Mouse (Mus musculus) liver, adult (tissue): ENCODE measurements around the gene Osbpl8.

Experiments used
- GATA4 ChIP-seq: IDR thresholded peaks from 2 replicates; pipeline ENCODE4 v1.6.1; 2014; ENCODE audit warnings: mild to moderate bottlenecking, low read length; ENCODE audit not compliant: insufficient replicate concordance

Gene Osbpl8

DNA sequence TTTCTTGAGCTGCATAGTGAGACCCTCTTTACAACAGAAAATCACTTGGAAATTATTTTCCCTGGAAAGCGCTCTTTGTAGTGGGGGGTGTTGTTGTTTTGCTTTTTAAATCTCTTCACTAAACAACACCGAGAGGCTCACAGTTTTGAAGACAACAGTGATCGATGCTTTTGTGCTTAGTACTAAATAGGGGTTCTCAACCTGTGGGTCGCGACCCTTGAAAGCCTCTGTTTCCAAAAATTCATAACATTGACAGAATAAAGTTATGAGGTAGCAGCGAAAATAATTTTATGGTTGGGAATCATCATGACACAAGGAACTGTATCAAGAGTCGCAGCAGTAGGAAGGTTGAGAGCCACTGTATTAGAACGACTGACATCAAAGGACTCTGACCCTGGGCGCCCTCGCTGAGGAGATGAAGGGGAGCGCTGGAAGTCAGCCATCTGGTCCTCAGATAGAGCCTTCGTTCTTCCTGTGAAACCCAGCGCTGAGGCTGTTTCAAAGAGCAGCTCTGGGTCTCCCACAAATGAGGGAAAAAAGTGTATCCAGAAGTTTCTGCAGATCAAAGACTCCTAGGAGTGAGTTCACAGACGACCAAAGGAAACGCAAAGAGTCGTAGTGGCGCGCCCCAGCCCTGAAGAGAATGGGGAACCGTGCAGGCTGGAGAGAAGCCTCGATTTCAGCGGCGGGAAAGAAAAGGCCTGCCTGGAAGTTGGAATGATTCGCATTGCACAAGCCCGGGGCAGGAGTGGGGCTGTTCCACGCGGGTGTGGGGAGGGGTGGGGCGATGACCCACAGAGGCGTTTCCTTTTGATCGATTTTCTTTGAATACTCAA lies 171.2 kb downstream of the Osbpl8 start:
- no peak for TF ChIP-seq GATA4

DNA sequence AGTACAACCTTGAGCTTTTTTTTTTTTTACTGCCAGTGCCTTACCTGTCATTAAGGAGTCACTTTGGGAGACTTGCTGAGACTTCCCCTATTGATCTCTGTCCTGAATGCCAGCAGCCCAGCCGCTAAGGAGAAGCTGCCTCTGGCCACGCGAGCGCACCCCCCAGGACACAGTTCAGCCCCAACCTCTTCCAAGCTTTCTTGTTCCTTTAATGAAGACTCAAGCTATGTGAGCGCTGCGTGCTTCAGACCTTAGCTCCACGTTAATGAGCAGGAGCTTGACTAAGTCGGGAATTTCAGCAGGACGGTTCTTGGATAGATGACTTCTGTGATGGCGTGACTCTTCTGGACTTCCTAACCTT lies 171.8 kb downstream of the Osbpl8 start:
- no peak for TF ChIP-seq GATA4

DNA sequence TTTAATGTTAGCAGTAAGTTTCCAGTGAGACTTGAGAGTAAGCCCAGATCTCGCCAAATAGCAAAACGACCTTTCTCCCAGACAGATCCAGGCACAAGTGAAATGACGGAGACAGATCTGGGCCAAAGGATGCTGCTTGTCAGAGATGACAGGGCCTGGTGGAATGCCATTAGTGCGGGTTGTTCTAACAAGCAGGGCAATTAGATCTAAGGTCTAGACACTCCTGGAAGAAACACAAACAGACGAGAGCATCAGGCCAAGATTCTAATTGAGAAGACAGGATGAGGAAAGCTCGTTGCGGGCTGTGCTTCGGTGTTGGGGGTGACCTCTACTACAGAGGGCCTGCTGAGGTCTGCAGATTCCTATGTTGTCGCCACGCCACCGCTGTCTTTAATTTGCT lies 174.7 kb downstream of the Osbpl8 start:
- no peak for TF ChIP-seq GATA4

DNA sequence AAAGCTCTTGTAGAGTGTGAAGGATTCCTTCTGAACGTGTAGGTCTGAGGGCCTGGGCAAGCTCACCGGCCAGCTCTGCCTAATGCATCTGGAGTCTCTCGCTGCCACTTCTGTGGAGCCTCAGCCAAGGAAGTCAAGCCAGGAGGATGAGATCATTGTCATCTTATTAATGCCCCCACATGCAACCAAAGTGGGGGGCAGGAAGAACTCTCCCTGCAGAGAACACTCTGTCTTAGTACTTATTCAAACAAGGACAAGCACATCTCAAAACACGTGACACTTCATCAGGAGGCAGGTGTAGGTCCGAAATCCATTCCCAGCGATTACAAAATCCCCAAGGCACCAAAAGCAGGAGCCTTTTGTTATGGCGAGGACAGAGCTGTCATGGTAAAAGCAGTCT lies 177.2 kb downstream of the Osbpl8 start:
- TF ChIP-seq GATA4: no peak

DNA sequence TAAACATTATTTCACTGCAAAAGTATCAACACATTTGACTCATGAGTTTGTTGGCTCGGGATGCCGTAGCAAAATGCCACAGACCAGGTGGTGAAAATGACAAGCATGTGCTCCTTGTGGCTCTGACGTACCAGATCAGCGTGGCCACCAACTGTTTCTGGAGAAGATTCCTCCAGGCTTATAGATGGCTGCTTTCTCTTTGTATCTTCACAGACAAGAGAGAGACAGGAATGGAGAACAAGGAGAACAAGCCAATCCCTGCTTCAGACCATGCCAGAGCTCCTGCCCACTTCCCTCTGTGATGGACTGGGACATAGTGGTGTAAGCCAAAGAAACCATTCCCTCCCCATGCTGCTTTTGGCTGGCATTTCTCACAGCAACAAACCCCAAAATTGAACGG lies 179.0 kb downstream of the Osbpl8 start:
- no peak for TF ChIP-seq GATA4
